ENCODE assay signal across 10 mouse cellular contexts in genomic region chr5:118482598-118482997, GRCm38 (mm10).
DNase-seq lines count a peak whose midpoint lies in the region; ATAC-seq and TF ChIP-seq lines count a peak whose summit lies in the region.
"Had no signal": no experiment of that assay in that cellular context is flagged by ENCODE, and none has a peak within 500 bp of the region (broad histone marks: within the 10 kb centered on the region; RNA-seq: fewer than 3 reads in every experiment).

No protein-coding gene starts in this region.

- H3K27ac ChIP-seq in liver, embryonic 13.5 days = peak overlapping the region; percentile 99
- no peak overlapping the region for H3K27ac ChIP-seq in midbrain, postnatal 0 days (ENCODE audit: low read depth, low read length)
- H3K27ac ChIP-seq: heart, embryonic 15.5 days had no signal

- no peaks in the 10 kb centered on the region for H3K9me3 ChIP-seq in megakaryocyte, embryonic 14.5 days
- no peaks in the 10 kb centered on the region for H3K9me3 ChIP-seq in liver, embryonic 13.5 days (replicated peaks)
- no peaks in the 10 kb centered on the region for H3K9me3 ChIP-seq in midbrain, postnatal 0 days (ENCODE audit: low read length)
- H3K9me3 ChIP-seq: heart, embryonic 15.5 days had no signal

- H3K9ac ChIP-seq in liver, embryonic 13.5 days = peak overlapping the region; percentile 77
- H3K9ac ChIP-seq in midbrain, postnatal 0 days (replicated peaks; ENCODE audit: low read length, poor library complexity, severe bottlenecking) = no peak overlapping the region
- H3K9ac ChIP-seq: heart, embryonic 15.5 days had no signal

- no peaks in the 10 kb centered on the region for H3K27me3 ChIP-seq in megakaryocyte, embryonic 14.5 days (replicated peaks)
- no peaks in the 10 kb centered on the region for H3K27me3 ChIP-seq in liver, embryonic 13.5 days
- 0 out of 2 replicates have a peak, but pooled peaks cover 3% of the 10 kb centered on the region for H3K27me3 ChIP-seq in midbrain, postnatal 0 days (ENCODE audit: insufficient read depth, low read length)
- H3K27me3 ChIP-seq: heart, embryonic 15.5 days had no signal

- TF ChIP-seq CTCF in midbrain, postnatal 0 days (IDR thresholded peaks at IDR 0.05) = no peak

- no peak for ATAC-seq in CD4-positive, CD25-positive, alpha-beta regulatory T cell, adult 4 months
- no peak for ATAC-seq in megakaryocyte, adult 5-6 weeks (ENCODE audit: poor library complexity, severe bottlenecking)
- ATAC-seq in liver, embryonic 13.5 days (ENCODE audit: low read depth) = no peak
- ATAC-seq in midbrain, postnatal 0 days (ENCODE audit: low FRiP score) = no peak

- H3K36me3 ChIP-seq in megakaryocyte, embryonic 14.5 days (replicated peaks; ENCODE audit: low read length) = no peaks in the 10 kb centered on the region
- no peaks in the 10 kb centered on the region for H3K36me3 ChIP-seq in liver, embryonic 13.5 days
- no peaks in the 10 kb centered on the region for H3K36me3 ChIP-seq in midbrain, postnatal 0 days (ENCODE audit: insufficient read depth, low read length)
- H3K36me3 ChIP-seq: heart, embryonic 15.5 days had no signal

- peak overlapping the region; percentile 4 for H3K4me3 ChIP-seq in megakaryocyte, embryonic 14.5 days (replicated peaks)
- H3K4me3 ChIP-seq in liver, embryonic 13.5 days (replicated peaks) = peak overlapping the region; percentile 42
- H3K4me3 ChIP-seq in midbrain, postnatal 0 days (ENCODE audit: low read depth, low read length) = no peak overlapping the region
- H3K4me3 ChIP-seq: heart, embryonic 15.5 days had no signal

- peak overlapping the region; percentile 72 for H3K4me2 ChIP-seq in liver, embryonic 13.5 days
- H3K4me2 ChIP-seq in midbrain, postnatal 0 days (ENCODE audit: low read depth, low read length, poor library complexity, severe bottlenecking) = no peak overlapping the region
- H3K4me2 ChIP-seq: heart, embryonic 15.5 days had no signal

- DNase-seq in CD4-positive, CD25-positive, alpha-beta regulatory T cell, adult 2 months (ENCODE audit: low read depth, low spot score) = peak; percentile 43
- no peak for DNase-seq in liver, embryonic 13.5 days
- DNase-seq in thymus, postnatal 36 days = peak; percentile 48 to 56
- DNase-seq in midbrain, postnatal 0 days (ENCODE audit: low spot score) = no peak
- no peak for DNase-seq in layer of hippocampus, postnatal 25 days (ENCODE audit: extremely low spot score in 1 of 2, low spot score in 1 of 2)
- DNase-seq: lung, postnatal 14 days had no signal

- peaks cover 92% of the 10 kb centered on the region for H3K4me1 ChIP-seq in megakaryocyte, embryonic 14.5 days
- peaks cover 99% of the 10 kb centered on the region for H3K4me1 ChIP-seq in liver, embryonic 13.5 days (replicated peaks)
- H3K4me1 ChIP-seq in midbrain, postnatal 0 days (ENCODE audit: insufficient read depth, low read length) = no peaks in the 10 kb centered on the region

- WGBS in liver, embryonic 13.5 days (ENCODE audit: insufficient replicate concordance) = 24% methylated on average over 7 of the region's 7 CpGs
- 49% methylated on average over 7 of the region's 7 CpGs for WGBS in midbrain, postnatal 0 days

Comparison
In these comparisons a context has a peak if more than half of its experiments do, and no peak if none do; other contexts are left out.
1. DNase-seq: peak in CD4-positive, CD25-positive, alpha-beta regulatory T cell, adult 2 months (single experiment) and thymus, postnatal 36 days (2 of 2); none in liver, embryonic 13.5 days (single experiment), midbrain, postnatal 0 days (single experiment) and layer of hippocampus, postnatal 25 days (0 of 2).